Mouse (Mus musculus): ENCODE results near the gene Galm. TPM values are rescaled to one million over a fixed set of nuclear protein-coding genes. Genes with fewer than 3 reads are reported as not detected.

The Galm gene
- polyA plus RNA-seq (2015; fragmentation: Nextera tagmentation; extraction: Ambion mirVana) = 1.9 and 4.0 TPM in 2 replicates

DNA sequence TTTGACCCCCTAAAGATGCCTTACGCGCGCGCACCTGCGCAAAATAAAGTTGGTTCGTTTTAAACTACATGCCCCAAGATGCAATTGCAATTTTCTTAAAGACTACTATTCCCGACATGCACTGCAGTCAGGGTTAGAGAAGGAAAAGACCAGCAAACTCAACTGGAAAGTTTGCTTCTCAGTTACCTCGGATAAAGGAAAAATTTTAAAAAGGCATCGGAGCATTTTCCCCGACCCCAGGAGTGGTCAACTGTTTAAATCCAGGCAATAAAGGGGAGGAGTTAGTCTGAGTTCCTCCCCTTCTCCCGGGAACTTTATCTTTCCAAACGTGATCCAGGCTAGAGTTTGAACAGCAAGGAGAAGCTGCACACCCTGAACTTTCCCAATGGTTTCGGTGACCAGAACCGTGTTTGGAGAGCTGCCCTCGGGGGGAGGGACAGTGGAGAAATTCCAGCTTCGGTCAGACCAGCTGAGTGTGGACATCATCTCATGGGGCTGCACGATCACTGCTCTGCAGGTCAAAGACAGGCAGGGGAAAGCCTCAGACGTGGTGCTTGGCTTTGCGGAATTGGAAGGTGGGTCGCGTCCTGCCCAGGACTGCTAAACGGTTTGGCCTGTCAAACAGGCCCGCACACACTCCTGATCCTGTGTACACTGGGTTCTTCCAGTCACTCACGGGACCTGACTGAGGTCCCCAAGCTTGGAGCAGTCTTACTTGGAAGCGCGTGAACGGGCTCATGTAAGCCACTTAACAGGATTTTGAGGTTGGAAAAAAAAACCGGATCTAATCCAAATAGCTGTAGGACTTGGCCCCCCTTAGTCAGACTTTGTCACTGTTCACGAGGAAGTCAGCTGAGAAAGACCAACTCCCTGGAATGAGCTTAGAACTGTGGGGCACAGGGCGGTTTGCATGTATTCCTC lies at the start of gene Galm:
Gene Galm, plus strand, starts transcription at position 141 of the 921 bp plus-strand sequence.
- 6% methylated on average over 30 of the region's 30 CpGs for WGBS
- no peaks in the 10 kb centered on the region for H3K27me3 ChIP-seq (replicated peaks)
- no peaks in the 10 kb centered on the region for H3K36me3 ChIP-seq
- peak within 1 kb of the TSS; percentile 48 for H3K27ac ChIP-seq (replicated peaks)
- H3K4me3 ChIP-seq (replicated peaks) = peak within 1 kb of the TSS; percentile 39
- H3K9ac ChIP-seq (replicated peaks) = peak within 1 kb of the TSS; percentile 41
- no peaks in the 10 kb centered on the region for H3K9me3 ChIP-seq (replicated peaks)
- peaks cover 8% of the 10 kb centered on the region for H3K4me1 ChIP-seq
- ATAC-seq (ENCODE audit: low FRiP score) = peak; percentile 78
- H3K4me2 ChIP-seq = peak within 1 kb of the TSS; percentile 67

DNA sequence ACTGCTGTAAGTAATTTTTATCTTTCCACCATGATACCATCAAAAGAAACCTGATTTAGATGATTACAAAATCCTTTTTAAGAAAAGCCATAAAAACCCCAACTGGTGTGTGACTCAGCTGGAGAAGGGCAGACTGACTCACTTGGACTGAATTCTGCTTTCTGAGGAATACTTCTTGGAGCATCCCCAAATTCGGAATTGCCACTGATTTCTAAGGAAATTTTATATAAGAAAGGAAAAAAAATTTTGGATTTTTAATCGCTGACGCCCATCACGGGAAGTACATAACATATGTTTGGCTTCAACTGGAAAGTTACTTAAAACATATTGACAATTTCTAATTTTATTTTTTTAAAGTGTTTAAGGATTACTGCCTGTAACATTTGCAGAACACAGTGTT lies 48.5 kb upstream of the Galm start:
- Histone ChIP-seq H3K9ac (replicated peaks) (no peak overlapping the region), H3K4me3 (replicated peaks) (no peak overlapping the region), H3K9me3 (replicated peaks) (no peaks in the 10 kb centered on the region), H3K27me3 (replicated peaks) (no peaks in the 10 kb centered on the region), H3K27ac (replicated peaks) (no peak overlapping the region), H3K4me2 (no peak overlapping the region), H3K36me3 (no peaks in the 10 kb centered on the region), H3K4me1 (no peaks in the 10 kb centered on the region)
- 93% methylated on average over 4 of the region's 4 CpGs for WGBS
- no peak for ATAC-seq (ENCODE audit: low FRiP score)

DNA sequence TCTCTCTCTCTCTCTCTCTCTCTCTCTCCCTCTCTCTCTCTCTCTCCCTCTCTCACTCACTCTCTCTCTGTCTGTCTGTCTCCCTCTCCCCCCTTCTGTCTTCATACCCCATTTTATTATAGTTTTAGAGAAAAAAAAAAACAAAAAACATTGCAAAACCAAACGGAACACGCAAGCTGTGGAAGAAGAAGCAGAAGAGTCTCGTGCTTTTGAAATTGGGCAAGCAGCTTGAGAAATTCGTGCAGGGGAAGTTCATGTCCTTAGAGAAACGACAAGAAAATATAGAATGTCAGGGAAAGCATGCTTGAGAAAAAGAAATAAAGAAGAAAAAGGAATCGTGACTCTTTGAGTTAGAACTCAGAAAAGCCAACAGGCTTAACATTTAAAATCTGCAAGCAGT lies 44.0 kb upstream of the Galm start:
- no peaks in the 10 kb centered on the region for H3K36me3 ChIP-seq
- H3K9ac ChIP-seq (replicated peaks) = no peak overlapping the region
- ATAC-seq (ENCODE audit: low FRiP score) = no peak
- H3K27me3 ChIP-seq (replicated peaks) = no peaks in the 10 kb centered on the region
- H3K9me3 ChIP-seq (replicated peaks) = no peaks in the 10 kb centered on the region
- H3K4me2 ChIP-seq = no peak overlapping the region
- H3K4me3 ChIP-seq (replicated peaks) = no peak overlapping the region
- 82% methylated on average over 6 of the region's 6 CpGs for WGBS
- no peaks in the 10 kb centered on the region for H3K4me1 ChIP-seq
- H3K27ac ChIP-seq (replicated peaks) = no peak overlapping the region

DNA sequence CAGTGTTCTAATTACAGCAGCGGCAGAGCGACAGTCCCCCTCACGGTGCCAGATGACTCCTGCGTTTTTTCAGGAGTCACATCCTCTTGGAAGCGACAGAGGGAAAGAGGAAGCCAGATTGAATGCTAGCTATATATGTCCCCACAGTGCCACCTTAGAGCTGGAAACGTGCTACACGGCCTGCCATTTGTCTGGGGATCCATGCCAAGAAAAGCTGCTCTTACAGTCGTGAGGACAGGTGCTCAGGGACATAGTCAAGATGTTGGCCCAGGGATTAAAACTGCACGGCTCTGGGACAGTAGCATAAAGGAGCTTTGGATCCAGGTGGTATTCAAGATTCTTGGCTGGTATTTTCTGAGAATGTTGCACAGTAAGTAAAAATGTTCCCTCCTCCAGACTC lies 42.8 kb upstream of the Galm start:
- no peak overlapping the region for H3K27ac ChIP-seq (replicated peaks)
- ATAC-seq (ENCODE audit: low FRiP score) = no peak
- WGBS = 67% methylated on average over 9 of the region's 9 CpGs

DNA sequence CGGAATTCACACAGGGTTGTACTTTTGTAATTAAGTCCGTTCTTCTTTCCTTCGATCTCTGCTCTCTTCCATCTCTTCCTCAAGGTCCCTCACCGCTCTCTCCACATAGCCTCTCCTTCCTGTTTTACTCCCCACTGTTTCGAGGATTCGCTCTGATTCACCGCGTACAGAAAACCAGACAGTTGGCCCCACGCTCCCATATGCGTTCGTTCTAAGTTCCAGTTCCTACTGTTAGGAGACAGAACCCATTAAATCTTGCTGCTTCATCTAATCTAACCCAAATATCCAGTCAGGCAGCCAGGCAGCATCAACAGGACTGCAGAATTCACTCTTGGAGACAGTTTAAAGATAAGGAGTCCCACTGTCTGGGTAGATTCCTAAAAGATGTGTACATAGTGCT lies 40.7 kb upstream of the Galm start:
- Histone ChIP-seq H3K27ac (replicated peaks) (no peak overlapping the region), H3K4me2 (no peak overlapping the region), H3K27me3 (replicated peaks) (no peaks in the 10 kb centered on the region), H3K9ac (replicated peaks) (no peak overlapping the region), H3K9me3 (replicated peaks) (no peaks in the 10 kb centered on the region), H3K36me3 (no peaks in the 10 kb centered on the region), H3K4me3 (replicated peaks) (no peak overlapping the region), H3K4me1 (no peaks in the 10 kb centered on the region)
- ATAC-seq (ENCODE audit: low FRiP score) = no peak
- 89% methylated on average over 11 of the region's 11 CpGs for WGBS

More for the DNA sequence above, 42.8 kb upstream of the Galm start:
- Histone ChIP-seq H3K9ac (replicated peaks) (no peak overlapping the region), H3K4me1 (no peaks in the 10 kb centered on the region), H3K4me3 (replicated peaks) (no peak overlapping the region), H3K36me3 (no peaks in the 10 kb centered on the region), H3K4me2 (no peak overlapping the region), H3K27me3 (replicated peaks) (no peaks in the 10 kb centered on the region), H3K9me3 (replicated peaks) (no peaks in the 10 kb centered on the region)

DNA sequence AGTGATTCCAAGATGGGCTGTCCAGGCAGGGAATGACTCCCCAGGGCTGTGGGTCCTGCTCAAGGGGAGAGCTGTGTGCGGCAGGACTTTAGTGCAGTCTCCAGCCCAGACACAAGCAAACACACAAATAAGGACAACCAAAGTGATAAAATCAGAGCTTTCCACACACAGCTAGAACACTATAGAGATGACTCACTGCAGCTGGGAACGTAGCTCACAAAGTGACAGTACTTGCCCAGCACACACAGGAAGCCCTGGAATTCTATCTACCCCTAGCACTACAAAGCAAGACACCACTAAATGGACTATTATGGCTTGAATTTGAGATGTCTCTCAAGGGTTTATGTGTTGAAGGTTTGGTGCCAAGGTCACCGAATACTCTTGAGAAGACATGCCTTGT lies 39.1 kb upstream of the Galm start:
- no peaks in the 10 kb centered on the region for H3K36me3 ChIP-seq
- H3K9ac ChIP-seq (replicated peaks) = no peak overlapping the region
- H3K27ac ChIP-seq (replicated peaks) = no peak overlapping the region
- no peaks in the 10 kb centered on the region for H3K9me3 ChIP-seq (replicated peaks)
- no peak for ATAC-seq (ENCODE audit: low FRiP score)
- WGBS = 90% methylated on average over 3 of the region's 3 CpGs
- no peaks in the 10 kb centered on the region for H3K27me3 ChIP-seq (replicated peaks)
- H3K4me1 ChIP-seq = no peaks in the 10 kb centered on the region
- H3K4me3 ChIP-seq (replicated peaks) = no peak overlapping the region
- H3K4me2 ChIP-seq = no peak overlapping the region

DNA sequence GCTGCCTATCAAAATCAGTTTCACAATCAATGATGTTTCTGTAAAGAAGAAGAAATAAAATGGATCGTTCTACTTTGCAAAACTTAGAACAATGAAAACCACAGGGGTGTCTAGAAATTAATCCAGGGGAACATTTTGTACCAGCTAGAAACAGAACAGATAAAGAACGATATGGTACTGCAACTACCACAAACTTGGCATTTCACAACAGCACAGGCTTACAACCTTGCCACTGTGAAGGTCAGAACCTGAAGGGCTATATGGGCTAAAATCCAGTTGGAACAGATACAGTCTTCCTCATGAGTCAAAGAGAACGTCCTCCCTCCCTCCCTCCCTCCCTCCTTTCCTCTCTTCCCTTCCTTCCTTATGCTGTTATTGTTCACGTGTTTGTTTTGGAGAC lies 36.7 kb upstream of the Galm start:
- Histone ChIP-seq H3K9ac (replicated peaks) (no peak overlapping the region), H3K4me3 (replicated peaks) (no peak overlapping the region), H3K4me2 (no peak overlapping the region), H3K27me3 (replicated peaks) (no peaks in the 10 kb centered on the region), H3K4me1 (peaks cover 4% of the 10 kb centered on the region), H3K27ac (replicated peaks) (no peak overlapping the region), H3K9me3 (replicated peaks) (no peaks in the 10 kb centered on the region), H3K36me3 (no peaks in the 10 kb centered on the region)
- WGBS = 84% methylated on average over 4 of the region's 4 CpGs
- no peak for ATAC-seq (ENCODE audit: low FRiP score)

DNA sequence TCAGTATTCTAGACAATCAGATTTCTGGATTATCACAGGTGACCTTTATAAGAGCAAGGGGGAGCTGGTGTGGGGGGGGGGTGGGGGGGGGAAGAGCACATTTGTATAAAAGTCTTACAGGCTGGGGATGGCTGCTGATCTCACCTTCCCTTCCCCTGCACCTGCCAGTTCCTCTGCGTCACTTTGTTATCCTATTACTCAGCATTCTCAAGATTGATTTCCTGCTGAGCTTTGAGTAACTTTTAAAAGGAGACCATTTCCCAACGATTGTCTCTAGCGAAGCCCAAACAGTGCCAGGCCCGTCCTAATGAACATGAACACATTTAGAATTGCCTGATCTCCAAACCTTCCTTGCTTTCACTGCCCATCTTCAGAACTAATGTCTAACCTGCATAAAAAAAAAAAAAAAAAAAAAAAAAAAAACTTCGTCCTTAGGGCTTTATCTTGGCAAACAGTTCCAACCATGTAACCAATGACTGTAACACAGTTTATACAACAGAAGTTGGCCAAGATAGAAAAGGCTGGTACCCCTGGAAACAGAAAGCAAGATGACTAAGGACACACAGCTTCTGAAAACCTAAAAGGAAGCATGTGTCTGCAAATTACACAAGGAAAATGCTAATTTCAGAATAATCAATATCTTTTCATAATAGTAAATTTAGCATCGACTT lies 35.3 kb upstream of the Galm start:
- H3K36me3 ChIP-seq = no peaks in the 10 kb centered on the region
- WGBS = 51% methylated on average over 6 of the region's 6 CpGs
- H3K4me1 ChIP-seq = peaks cover 15% of the 10 kb centered on the region
- H3K4me3 ChIP-seq (replicated peaks) = no peak overlapping the region
- no peak for ATAC-seq (ENCODE audit: low FRiP score)
- H3K9ac ChIP-seq (replicated peaks) = no peak overlapping the region
- H3K9me3 ChIP-seq (replicated peaks) = no peaks in the 10 kb centered on the region
- no peak overlapping the region for H3K4me2 ChIP-seq
- H3K27ac ChIP-seq (replicated peaks) = no peak overlapping the region
- no peaks in the 10 kb centered on the region for H3K27me3 ChIP-seq (replicated peaks)

DNA sequence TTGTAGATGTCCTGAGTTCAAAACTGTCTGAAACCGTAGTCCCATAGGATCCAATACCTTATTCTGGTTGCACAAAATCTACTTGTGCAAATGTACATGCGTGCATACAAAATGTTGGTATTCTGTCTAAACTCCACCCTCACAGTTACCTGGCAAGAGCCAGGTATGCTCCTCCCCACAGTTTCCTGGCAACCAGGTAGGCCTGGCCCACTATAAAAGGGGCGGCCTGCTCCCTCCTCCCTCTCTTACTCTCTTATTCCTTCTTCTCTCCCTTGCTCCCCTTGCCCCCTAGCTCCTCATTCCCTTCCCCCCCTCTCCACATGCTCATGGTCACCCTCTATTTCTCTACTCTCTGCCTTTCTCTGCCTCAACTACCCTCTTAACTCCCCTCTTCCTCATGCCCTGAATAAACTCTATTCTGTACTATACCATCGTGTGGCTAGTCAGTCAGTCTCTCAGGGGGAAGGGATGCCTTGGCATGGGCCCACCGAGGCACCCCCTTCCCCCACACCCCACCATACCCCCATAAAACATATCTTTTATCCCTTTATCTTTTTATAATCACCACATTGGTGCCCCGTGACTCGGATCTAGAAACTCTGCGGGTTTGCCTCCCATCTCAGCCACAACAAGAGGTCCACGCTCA lies 31.9 kb upstream of the Galm start:
- Histone ChIP-seq H3K4me1 (peaks cover 15% of the 10 kb centered on the region), H3K4me2 (peak overlapping the region; percentile 53), H3K36me3 (no peaks in the 10 kb centered on the region), H3K27me3 (replicated peaks) (no peaks in the 10 kb centered on the region), H3K27ac (replicated peaks) (no peak overlapping the region), H3K9me3 (replicated peaks) (no peaks in the 10 kb centered on the region), H3K4me3 (replicated peaks) (no peak overlapping the region), H3K9ac (replicated peaks) (no peak overlapping the region)
- 82% methylated on average over 9 of the region's 9 CpGs for WGBS
- 0 out of 2 replicates have a peak, but pooled peaks have one; percentile 38 for ATAC-seq (ENCODE audit: low FRiP score)

DNA sequence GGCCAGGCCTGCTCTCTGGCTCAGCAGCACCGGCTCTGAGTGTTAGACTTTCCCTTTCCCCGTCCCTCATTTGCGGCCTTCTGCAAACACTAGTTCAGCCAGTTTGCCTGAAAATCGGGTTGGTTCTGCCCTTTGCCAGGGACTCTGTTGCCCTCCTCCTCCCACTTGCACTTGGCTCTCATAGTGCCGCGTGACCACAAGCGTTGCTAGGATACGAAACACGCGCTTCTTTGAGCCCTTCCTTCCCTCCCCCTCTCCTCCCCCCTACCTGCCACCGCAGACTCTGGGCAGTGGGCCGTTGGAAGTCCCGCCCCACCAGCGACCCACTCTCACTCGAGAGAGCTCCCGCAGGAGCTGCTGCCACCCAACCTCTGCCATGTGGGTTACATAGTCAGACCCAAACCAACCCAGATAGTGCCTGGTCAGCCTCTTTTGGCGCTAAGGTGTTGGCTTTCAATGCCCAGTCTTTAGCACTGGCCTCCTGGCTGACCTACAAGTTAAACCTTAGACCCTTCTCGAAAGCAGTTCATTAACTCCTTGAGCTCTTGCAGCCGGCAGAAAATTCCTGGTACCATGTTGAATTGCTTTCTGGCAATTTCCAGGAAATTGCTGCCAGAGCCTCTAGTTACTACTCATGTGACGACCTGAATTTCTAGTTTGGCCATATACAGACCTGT lies 31.1 kb upstream of the Galm start:
- peak overlapping the region; percentile 19 for H3K4me3 ChIP-seq (replicated peaks)
- H3K36me3 ChIP-seq = no peaks in the 10 kb centered on the region
- 13% methylated on average over 20 of the region's 20 CpGs for WGBS
- H3K9me3 ChIP-seq (replicated peaks) = no peaks in the 10 kb centered on the region
- ATAC-seq (ENCODE audit: low FRiP score) = peak; percentile 86
- no peak overlapping the region for H3K9ac ChIP-seq (replicated peaks)
- no peaks in the 10 kb centered on the region for H3K27me3 ChIP-seq (replicated peaks)
- H3K4me1 ChIP-seq = peaks cover 15% of the 10 kb centered on the region
- H3K27ac ChIP-seq (replicated peaks) = peak overlapping the region; percentile 48; the same call in 1 of the 2 replicates
- peak overlapping the region; percentile 53 for H3K4me2 ChIP-seq

DNA sequence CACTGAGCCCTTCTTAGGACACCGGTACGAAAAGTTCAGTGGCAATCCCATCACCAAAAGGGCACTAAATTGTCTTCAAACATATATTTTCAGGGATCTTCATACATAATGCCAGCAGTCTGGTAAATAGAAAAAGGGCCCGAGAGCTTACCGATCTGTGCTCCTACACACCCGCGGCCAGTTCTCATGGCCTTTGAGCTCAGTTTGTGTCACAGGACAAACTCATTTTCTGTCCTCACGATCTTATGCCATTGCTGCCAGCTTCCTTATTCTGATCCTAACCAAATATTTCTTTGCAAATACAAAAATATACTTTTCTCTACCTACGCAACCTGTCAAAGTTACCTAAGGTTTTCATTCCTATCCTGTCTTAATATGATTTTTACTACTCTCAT lies 30.6 kb upstream of the Galm start:
- Histone ChIP-seq H3K9me3 (replicated peaks) (no peaks in the 10 kb centered on the region), H3K27me3 (replicated peaks) (no peaks in the 10 kb centered on the region), H3K27ac (replicated peaks) (no peak overlapping the region), H3K9ac (replicated peaks) (no peak overlapping the region), H3K4me1 (peaks cover 15% of the 10 kb centered on the region), H3K4me2 (no peak overlapping the region), H3K4me3 (replicated peaks) (no peak overlapping the region), H3K36me3 (no peaks in the 10 kb centered on the region)
- no peak for ATAC-seq (ENCODE audit: low FRiP score)
- 87% methylated on average over 8 of the region's 8 CpGs for WGBS

Data from neural tube, embryonic 15.5 days (tissue).